Mouse (Mus musculus): ENCODE results near the gene Wipf1. TPM values are rescaled to one million over a fixed set of nuclear protein-coding genes. Genes with fewer than 3 reads are reported as not detected.
A peak's percentile ranks its signal among the peaks of the same experiment; 100 is the strongest.

The Wipf1 gene
- polyA plus RNA-seq, 2 experiments, result 20.1 to 25.7 TPM

DNA sequence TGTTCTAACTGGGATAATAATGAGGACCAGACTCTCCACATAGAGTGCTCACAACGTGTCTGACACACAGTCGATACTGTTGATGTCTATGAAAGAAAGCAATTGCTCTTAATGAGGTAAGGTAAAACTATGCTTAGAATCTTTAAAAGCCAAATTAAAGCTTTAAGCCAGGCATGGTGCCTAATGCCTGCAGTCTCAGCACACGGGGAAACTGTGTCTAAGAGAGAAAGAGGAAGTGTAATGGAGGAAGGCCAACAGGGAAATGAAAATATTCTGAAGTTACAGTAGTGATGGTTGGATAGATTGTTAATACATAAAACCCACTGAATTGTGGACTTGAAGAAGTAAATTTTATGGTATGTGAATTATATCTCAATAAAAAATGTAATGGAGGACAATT is 24.9 kb upstream of the Wipf1 start:
- WGBS, result 13% methylated on average over 3 of the region's 3 CpGs

DNA sequence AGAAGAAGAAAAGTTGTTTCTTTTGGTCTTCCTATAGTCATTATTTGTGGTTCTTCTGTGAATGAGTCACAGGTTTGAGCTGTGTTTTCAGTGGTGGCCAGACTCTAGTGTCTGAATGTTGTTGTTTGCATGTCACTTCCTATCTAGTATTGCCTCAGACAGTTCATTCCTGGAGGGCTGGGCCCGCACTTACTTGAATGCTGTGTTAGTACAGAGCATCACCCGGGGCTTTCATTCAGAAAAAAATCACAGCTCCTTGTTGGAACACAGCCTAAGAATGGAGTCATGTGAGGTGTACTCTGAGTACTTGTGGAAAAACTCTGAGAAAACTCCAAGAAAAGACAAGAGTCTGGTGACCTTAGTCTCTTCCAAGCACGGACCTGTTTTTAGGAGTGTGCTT is 23.4 kb upstream of the Wipf1 start:
- H3K36me3 ChIP-seq (ENCODE audit: control insufficient read depth, insufficient read depth, low read length), result no peaks in the 10 kb centered on the region
- no peaks in the 10 kb centered on the region for H3K4me1 ChIP-seq (ENCODE audit: control insufficient read depth, insufficient read depth, low read length)
- no peak for TF ChIP-seq POLR2A (IDR thresholded peaks at IDR 0.05; ENCODE audit: borderline replicate concordance, extremely low read depth, insufficient read depth, insufficient read length)
- H3K9me3 ChIP-seq (ENCODE audit: control insufficient read depth, low read length), result no peaks in the 10 kb centered on the region
- no peaks in the 10 kb centered on the region for H3K27me3 ChIP-seq (ENCODE audit: control insufficient read depth, insufficient read depth, low read length)
- no peak overlapping the region for H3K4me2 ChIP-seq (replicated peaks; ENCODE audit: low read depth, low read length, severe bottlenecking)
- ATAC-seq (ENCODE audit: low FRiP score, low read depth) (no peak), DNase-seq (ENCODE audit: low spot score) (no peak)
- no peak overlapping the region for H3K4me3 ChIP-seq (replicated peaks; ENCODE audit: low read length)
- no peak overlapping the region for H3K27ac ChIP-seq (replicated peaks; ENCODE audit: low read depth, low read length)
- 51% methylated on average over 3 of the region's 3 CpGs for WGBS
- no peak overlapping the region for H3K9ac ChIP-seq (ENCODE audit: low read depth, low read length, severe bottlenecking)

More for the DNA sequence above, 24.9 kb upstream of the Wipf1 start:
- no peaks in the 10 kb centered on the region for H3K36me3 ChIP-seq (ENCODE audit: control insufficient read depth, insufficient read depth, low read length)
- ATAC-seq (ENCODE audit: low FRiP score, low read depth), result no peak
- H3K9ac ChIP-seq (ENCODE audit: low read depth, low read length, severe bottlenecking), result no peak overlapping the region
- TF ChIP-seq POLR2A (IDR thresholded peaks at IDR 0.05; ENCODE audit: borderline replicate concordance, extremely low read depth, insufficient read depth, insufficient read length), result no peak
- H3K4me3 ChIP-seq (replicated peaks; ENCODE audit: low read length), result no peak overlapping the region
- no peak for DNase-seq (ENCODE audit: low spot score)
- H3K27ac ChIP-seq (replicated peaks; ENCODE audit: low read depth, low read length), result no peak overlapping the region
- no peak overlapping the region for H3K4me2 ChIP-seq (replicated peaks; ENCODE audit: low read depth, low read length, severe bottlenecking)
- H3K9me3 ChIP-seq (ENCODE audit: control insufficient read depth, low read length), result no peaks in the 10 kb centered on the region
- H3K27me3 ChIP-seq (ENCODE audit: control insufficient read depth, insufficient read depth, low read length), result no peaks in the 10 kb centered on the region
- H3K4me1 ChIP-seq (ENCODE audit: control insufficient read depth, insufficient read depth, low read length), result no peaks in the 10 kb centered on the region

DNA sequence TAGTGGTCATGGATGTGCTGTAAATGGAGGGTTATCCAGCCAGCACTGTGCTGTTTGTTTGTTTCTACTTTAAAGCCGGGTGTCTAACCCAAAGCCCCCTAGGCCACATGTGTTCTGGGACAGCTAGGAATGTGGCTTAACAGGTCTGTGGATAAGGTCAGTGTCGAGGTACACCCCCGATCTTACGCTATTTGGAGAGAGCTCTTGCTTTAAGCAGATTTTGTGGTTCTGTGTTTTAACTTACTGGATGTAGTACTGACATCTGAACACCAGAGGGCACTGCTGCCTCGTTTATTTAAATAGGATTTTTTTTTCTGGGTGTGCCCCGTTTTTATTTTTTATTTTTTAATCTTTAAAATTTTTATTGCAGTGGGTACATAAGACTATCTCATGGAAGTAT is 21.2 kb upstream of the Wipf1 start:
- 0 out of 2 replicates have a peak overlapping the region, but pooled peaks have one; percentile 8 for H3K4me3 ChIP-seq (replicated peaks; ENCODE audit: low read length)
- TF ChIP-seq POLR2A (IDR thresholded peaks at IDR 0.05; ENCODE audit: borderline replicate concordance, extremely low read depth, insufficient read depth, insufficient read length), result no peak
- H3K9ac ChIP-seq (ENCODE audit: low read depth, low read length, severe bottlenecking), result no peak overlapping the region
- H3K27ac ChIP-seq (replicated peaks; ENCODE audit: low read depth, low read length), result no peak overlapping the region
- WGBS, result 15% methylated on average over 6 of the region's 6 CpGs
- no peak for ATAC-seq (ENCODE audit: low FRiP score, low read depth)
- H3K4me1 ChIP-seq (ENCODE audit: control insufficient read depth, insufficient read depth, low read length), result peaks cover under 1% of the 10 kb centered on the region
- no peaks in the 10 kb centered on the region for H3K36me3 ChIP-seq (ENCODE audit: control insufficient read depth, insufficient read depth, low read length)
- H3K4me2 ChIP-seq (replicated peaks; ENCODE audit: low read depth, low read length, severe bottlenecking), result peak overlapping the region; percentile 30
- H3K27me3 ChIP-seq (ENCODE audit: control insufficient read depth, insufficient read depth, low read length), result no peaks in the 10 kb centered on the region
- H3K9me3 ChIP-seq (ENCODE audit: control insufficient read depth, low read length), result no peaks in the 10 kb centered on the region
- DNase-seq (ENCODE audit: low spot score), result peak; percentile 63

DNA sequence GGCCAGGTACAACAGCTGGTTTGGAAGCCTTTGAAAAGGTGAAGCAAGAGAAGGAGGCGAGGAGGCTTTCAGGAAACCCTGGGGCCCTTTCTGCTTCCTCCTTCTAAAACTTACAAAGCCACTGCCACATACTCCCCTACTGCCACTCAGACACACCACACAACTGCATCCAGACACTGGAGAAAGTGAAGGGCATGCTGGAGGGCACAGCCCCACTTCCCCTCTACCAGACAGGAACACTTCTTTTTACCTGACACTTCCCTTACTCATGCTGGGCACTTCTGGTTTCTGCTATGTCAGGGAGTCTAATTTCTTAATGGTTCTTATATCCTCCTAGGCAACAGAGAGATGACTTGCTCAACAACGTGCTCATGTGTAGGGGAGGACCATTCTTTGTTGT is 19.0 kb upstream of the Wipf1 start:
- DNase-seq (ENCODE audit: low spot score) (no peak), ATAC-seq (ENCODE audit: low FRiP score, low read depth) (no peak)
- no peak overlapping the region for H3K4me3 ChIP-seq (replicated peaks; ENCODE audit: low read length)
- no peaks in the 10 kb centered on the region for H3K36me3 ChIP-seq (ENCODE audit: control insufficient read depth, insufficient read depth, low read length)
- peaks cover 5% of the 10 kb centered on the region for H3K4me1 ChIP-seq (ENCODE audit: control insufficient read depth, insufficient read depth, low read length)
- no peak overlapping the region for H3K27ac ChIP-seq (replicated peaks; ENCODE audit: low read depth, low read length)
- no peak for TF ChIP-seq POLR2A (IDR thresholded peaks at IDR 0.05; ENCODE audit: borderline replicate concordance, extremely low read depth, insufficient read depth, insufficient read length)
- WGBS, result 51% methylated on average over 2 of the region's 2 CpGs
- H3K9me3 ChIP-seq (ENCODE audit: control insufficient read depth, low read length), result no peaks in the 10 kb centered on the region
- no peaks in the 10 kb centered on the region for H3K27me3 ChIP-seq (ENCODE audit: control insufficient read depth, insufficient read depth, low read length)
- no peak overlapping the region for H3K4me2 ChIP-seq (replicated peaks; ENCODE audit: low read depth, low read length, severe bottlenecking)
- no peak overlapping the region for H3K9ac ChIP-seq (ENCODE audit: low read depth, low read length, severe bottlenecking)

DNA sequence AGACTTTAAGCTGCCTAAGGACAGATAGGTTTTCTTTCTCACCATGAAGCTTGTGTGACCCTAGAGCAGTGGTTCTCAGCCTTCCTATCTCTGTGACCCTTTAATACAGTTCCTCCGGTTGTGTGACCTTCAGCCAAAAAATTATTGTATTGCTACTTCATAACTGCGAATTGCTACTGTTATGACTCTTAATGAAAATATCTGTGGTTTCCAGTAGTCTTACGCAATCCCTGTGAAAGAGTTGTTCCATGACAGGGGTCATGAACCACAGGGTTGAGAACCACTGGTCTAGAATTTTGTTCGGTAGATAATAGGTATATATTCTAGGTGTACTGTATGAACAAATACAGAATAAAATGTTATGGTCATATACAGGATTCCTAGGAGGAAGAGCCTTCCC is 17.7 kb upstream of the Wipf1 start:
- H3K4me3 ChIP-seq (replicated peaks; ENCODE audit: low read length), result no peak overlapping the region
- peaks cover 5% of the 10 kb centered on the region for H3K4me1 ChIP-seq (ENCODE audit: control insufficient read depth, insufficient read depth, low read length)
- H3K4me2 ChIP-seq (replicated peaks; ENCODE audit: low read depth, low read length, severe bottlenecking), result no peak overlapping the region
- no peaks in the 10 kb centered on the region for H3K9me3 ChIP-seq (ENCODE audit: control insufficient read depth, low read length)
- no peaks in the 10 kb centered on the region for H3K36me3 ChIP-seq (ENCODE audit: control insufficient read depth, insufficient read depth, low read length)
- ATAC-seq (ENCODE audit: low FRiP score, low read depth) (no peak), DNase-seq (ENCODE audit: low spot score) (no peak)
- WGBS, result 89% methylated on average over 4 of the region's 4 CpGs
- TF ChIP-seq POLR2A (IDR thresholded peaks at IDR 0.05; ENCODE audit: borderline replicate concordance, extremely low read depth, insufficient read depth, insufficient read length), result no peak
- no peak overlapping the region for H3K9ac ChIP-seq (ENCODE audit: low read depth, low read length, severe bottlenecking)
- no peaks in the 10 kb centered on the region for H3K27me3 ChIP-seq (ENCODE audit: control insufficient read depth, insufficient read depth, low read length)
- no peak overlapping the region for H3K27ac ChIP-seq (replicated peaks; ENCODE audit: low read depth, low read length)

DNA sequence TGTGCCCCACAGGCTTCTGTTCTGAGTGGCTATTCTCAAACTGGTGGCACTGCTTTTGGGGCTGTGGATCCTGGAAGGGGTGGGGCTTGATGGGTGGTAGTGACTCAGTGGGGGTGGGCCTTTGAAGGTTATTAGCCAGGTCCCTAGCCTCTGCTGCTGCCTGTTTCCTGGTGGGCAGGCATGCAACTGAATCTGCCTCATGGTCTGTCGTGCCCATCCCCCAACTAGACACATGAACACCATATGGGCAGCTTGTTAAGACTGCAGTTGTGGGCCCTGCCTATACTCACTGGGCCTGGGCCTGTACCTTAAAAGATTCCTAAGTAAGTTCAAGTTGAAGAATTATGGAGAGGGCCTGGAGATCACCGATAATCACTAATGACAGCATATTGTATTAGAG is 16.0 kb upstream of the Wipf1 start:
- peak; percentile 41 for ATAC-seq (ENCODE audit: low FRiP score, low read depth)
- no peaks in the 10 kb centered on the region for H3K27me3 ChIP-seq (ENCODE audit: control insufficient read depth, insufficient read depth, low read length)
- H3K4me1 ChIP-seq (ENCODE audit: control insufficient read depth, insufficient read depth, low read length), result peaks cover 13% of the 10 kb centered on the region
- TF ChIP-seq POLR2A (IDR thresholded peaks at IDR 0.05; ENCODE audit: borderline replicate concordance, extremely low read depth, insufficient read depth, insufficient read length), result no peak
- 12% methylated on average over 2 of the region's 2 CpGs for WGBS
- H3K4me2 ChIP-seq (replicated peaks; ENCODE audit: low read depth, low read length, severe bottlenecking), result no peak overlapping the region
- H3K27ac ChIP-seq (replicated peaks; ENCODE audit: low read depth, low read length), result no peak overlapping the region
- H3K4me3 ChIP-seq (replicated peaks; ENCODE audit: low read length), result no peak overlapping the region
- no peaks in the 10 kb centered on the region for H3K9me3 ChIP-seq (ENCODE audit: control insufficient read depth, low read length)
- no peak overlapping the region for H3K9ac ChIP-seq (ENCODE audit: low read depth, low read length, severe bottlenecking)
- no peak for DNase-seq (ENCODE audit: low spot score)
- no peaks in the 10 kb centered on the region for H3K36me3 ChIP-seq (ENCODE audit: control insufficient read depth, insufficient read depth, low read length)

All from limb, embryonic 14.5 days (tissue).